Mouse (Mus musculus) layer of hippocampus, adult 18-20 months (tissue): ENCODE measurements around the gene Micall1. TPM values are rescaled to one million over a fixed set of nuclear protein-coding genes. Genes with fewer than 3 reads are reported as not detected.

Experiments used
- DNase-seq, 2 experiments: peaks; one replicate each; pipeline ENCODE4 v3.0.0; 2022; ENCODE audit warnings: low spot score in 2 of 2
- total RNA-seq, 2 experiments: library from RNA; stranded (reverse); gene quantifications; 2 replicates each; pipeline ENCODE4 v1.2.3; 2021

Gene Micall1
- total RNA-seq, 2 experiments from 2014 or later = 33.9 to 35.3 TPM

DNA sequence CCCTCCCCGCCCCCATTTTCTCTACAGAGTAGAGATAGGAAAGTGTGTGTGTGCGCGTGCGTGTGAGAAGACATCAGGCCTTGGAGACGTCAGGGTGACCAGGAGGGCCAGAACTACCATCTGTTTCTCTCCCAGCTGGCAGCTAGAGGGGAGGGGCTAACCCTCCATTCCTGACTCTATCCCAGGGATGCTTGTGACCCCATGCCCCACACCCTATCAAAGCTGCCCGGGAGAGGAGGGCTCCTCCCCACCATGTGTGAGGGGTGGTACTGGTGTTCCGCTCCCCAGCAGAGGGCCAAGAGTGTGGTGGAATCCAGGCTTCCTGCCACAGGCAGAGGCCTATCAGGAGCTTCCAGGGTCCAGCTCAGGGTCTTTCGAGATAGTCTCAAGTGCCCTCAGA lies 58.0 kb downstream of the Micall1 start:
- DNase-seq = no peak

DNA sequence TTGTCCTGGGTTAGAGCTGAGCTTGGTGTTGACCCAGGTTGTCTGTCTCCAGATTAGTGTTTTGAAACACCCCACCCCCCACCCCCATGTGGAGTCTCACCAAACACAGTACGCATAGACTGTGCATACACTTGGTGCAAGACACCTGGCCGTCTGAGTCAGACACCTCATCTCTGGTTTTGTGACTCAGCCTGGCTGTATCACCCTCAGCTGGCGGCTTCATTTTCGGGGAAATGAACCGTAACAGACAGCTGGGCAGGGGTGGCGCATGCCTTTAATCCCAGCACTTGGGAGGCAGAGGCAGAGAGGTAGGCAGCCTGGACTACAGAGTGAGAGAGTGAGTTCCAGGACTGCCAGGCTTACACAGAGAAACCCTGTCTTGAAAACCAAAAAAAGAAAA lies 68.2 kb downstream of the Micall1 start:
- no peak for DNase-seq

DNA sequence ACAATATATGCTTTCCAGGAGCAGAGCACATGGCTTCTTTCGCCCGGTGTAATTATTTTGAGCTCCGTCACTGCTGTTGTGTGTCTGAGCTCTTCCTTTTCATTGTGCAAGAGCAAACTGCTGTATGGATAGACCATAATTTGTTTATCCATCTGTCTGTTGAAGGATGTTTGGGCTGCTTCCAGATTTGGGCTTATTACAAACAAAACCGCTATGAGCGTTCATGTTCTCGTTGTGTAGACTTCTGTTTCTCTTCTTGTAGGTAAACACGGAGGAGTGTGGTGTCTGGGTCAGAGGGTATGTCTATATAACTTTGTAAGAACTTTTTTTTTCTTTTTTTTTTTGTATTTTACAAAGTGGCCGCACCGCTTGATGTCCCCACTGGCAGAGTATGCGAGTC lies 76.5 kb downstream of the Micall1 start:
- no peak for DNase-seq

Other genes starting within 250 kb of the Micall1 start
- gene Gga1, start 231.7 kb upstream of the Micall1 start, total RNA-seq = 10 to 100 TPM; 59.0 to 61.7 TPM
- gene Gm49510, start 209.2 kb upstream of the Micall1 start, total RNA-seq = under 1 TPM in 1 of 2 experiments, not detected in 1; 0.52 TPM
- gene Sh3bp1, start 209.1 kb upstream of the Micall1 start, total RNA-seq = 10 to 100 TPM; 32.4 to 34.4 TPM
- gene Pdxp, start 195.0 kb upstream of the Micall1 start, total RNA-seq = 100 to 1,000 TPM; 170 to 178 TPM
- 10 to 100 TPM; 23.8 to 27.0 TPM for gene Lgals1, start 182.2 kb upstream of the Micall1 start, total RNA-seq
- gene Nol12, start 174.0 kb upstream of the Micall1 start, total RNA-seq = 10 to 100 TPM; 36.2 to 37.5 TPM
- gene Triobp, start 161.2 kb upstream of the Micall1 start, total RNA-seq = 1 to 10 TPM; 9.0 to 9.2 TPM
- gene H1f0, start 80.4 kb upstream of the Micall1 start, total RNA-seq = 10 to 100 TPM; 83.7 to 93.8 TPM
- gene Galr3, start 67.0 kb upstream of the Micall1 start, total RNA-seq = under 1 TPM in 1 of 2 experiments, not detected in 1; 0.42 TPM
- 10 to 100 TPM; 18.0 to 22.7 TPM for gene Ankrd54, start 46.0 kb upstream of the Micall1 start, total RNA-seq
- 10 to 100 TPM; 71.5 to 71.8 TPM for gene Eif3l, start 33.7 kb upstream of the Micall1 start, total RNA-seq
- 100 to 1,000 TPM; 108 to 109 TPM for gene Polr2f, start 32.1 kb downstream of the Micall1 start, total RNA-seq
- 10 to 100 TPM in 1 of 2 experiments, 1 to 10 TPM in 1; 9.2 to 12.4 TPM for gene 1700088E04Rik, start 32.4 kb downstream of the Micall1 start, total RNA-seq
- gene Sox10, start 56.3 kb downstream of the Micall1 start, total RNA-seq = 10 to 100 TPM; 32.0 to 35.9 TPM
- gene Pick1, start 120.3 kb downstream of the Micall1 start, total RNA-seq = 10 to 100 TPM; 44.4 to 46.4 TPM
- under 1 TPM in 1 of 2 experiments, not detected in 1; 0.28 TPM for gene Gm49486, start 120.5 kb downstream of the Micall1 start, total RNA-seq
- gene Slc16a8, start 145.9 kb downstream of the Micall1 start, total RNA-seq = under 1 TPM; 0.18 to 0.25 TPM
- gene Baiap2l2, start 176.6 kb downstream of the Micall1 start, total RNA-seq = 1 to 10 TPM; 1.9 to 4.8 TPM
- 10 to 100 TPM; 23.0 to 23.1 TPM for gene Pla2g6, start 219.5 kb downstream of the Micall1 start, total RNA-seq
- gene Maff, start 237.7 kb downstream of the Micall1 start, total RNA-seq = 1 to 10 TPM; 2.1 TPM